Mouse (Mus musculus) G1E (cell line): ENCODE data around the gene Acap3. TPM values are rescaled to one million over a fixed set of nuclear protein-coding genes. Genes with fewer than 3 reads are reported as not detected.

Source experiments
- ATAC-seq: 2 replicates; pipeline ENCODE4 v1.8.0; 2016; ENCODE audit warnings: mild to moderate bottlenecking; ENCODE audit not compliant: insufficient number of reproducible peaks, poor library complexity, low FRiP score, severe bottlenecking; ENCODE audit errors: extremely low read depth
- DNase-seq: peaks from one replicate; pipeline ENCODE4 v3.0.0; 2012; ENCODE audit warnings: low spot score
- H3K27me3 ChIP-seq: 2 replicates; pipeline ENCODE4 v1.6.1; 2012; ENCODE audit warnings: mild to moderate bottlenecking, low read length, inconsistent platforms; ENCODE audit not compliant: insufficient read depth
- H3K36me3 ChIP-seq: replicated peaks from 2 replicates; pipeline ENCODE3; 2012; ENCODE audit warnings: mild to moderate bottlenecking, inconsistent platforms
- H3K4me1 ChIP-seq: 2 replicates; pipeline ENCODE4 v1.6.1; 2012; ENCODE audit warnings: low read depth, low read length, inconsistent platforms, mixed read lengths; ENCODE audit not compliant: insufficient read depth
- H3K4me3 ChIP-seq: 2 replicates; pipeline ENCODE4 v1.5.1; 2012; ENCODE audit warnings: low read depth, mild to moderate bottlenecking, inconsistent platforms, low read length, moderate library complexity, mixed read lengths
- H3K9me3 ChIP-seq: replicated peaks from 2 replicates; pipeline ENCODE4 v1.6.1; 2012; ENCODE audit warnings: inconsistent platforms
- CTCF ChIP-seq: IDR thresholded peaks from 2 replicates; pipeline ENCODE4 v1.5.1; 2012; ENCODE audit warnings: low read depth, low read length, inconsistent platforms, mixed read lengths
- GATA1 ChIP-seq: IDR thresholded peaks from 2 replicates; pipeline ENCODE4 v1.6.1; 2012; ENCODE audit warnings: borderline replicate concordance, low read length, inconsistent platforms, mixed read lengths
- GATA2 ChIP-seq: IDR thresholded peaks from 2 replicates; pipeline ENCODE4 v1.6.1; 2012; ENCODE audit warnings: low read depth, low read length, inconsistent platforms, borderline replicate concordance
- POLR2AphosphoS5 ChIP-seq: IDR thresholded peaks from 2 replicates; pipeline ENCODE4 v1.6.1; 2012; ENCODE audit warnings: low read depth, low read length, inconsistent platforms; ENCODE audit not compliant: insufficient replicate concordance
- TAL1 ChIP-seq: conservative IDR thresholded peaks from 2 replicates; pipeline ENCODE4 v1.6.1; 2012; ENCODE audit warnings: low read depth, low read length, inconsistent platforms, mixed read lengths
- polyA plus RNA-seq: library from polyadenylated mRNA; stranded (reverse); fragments of >175 nt; gene quantifications from 2 replicates; pipeline ENCODE4 v1.2.3, GENCODE M21; 2012
- total RNA-seq, 2 experiments: library from RNA; stranded (forward) in 1 of 2; stranded (reverse) in 1 of 2; fragments of 200-1000 nt in 1 of 2; fragments of >200 nt in 1 of 2; fragmentation: Nextera tagmentation in 1 of 2; gene quantifications; 2 replicates each; pipeline ENCODE4 v1.2.3; 2014 to 2017

The Acap3 gene
- total and polyA plus RNA-seq, 3 experiments, result 12.4 to 31.0 (median 19.9) TPM

- peak; percentile 24 for ATAC-seq
- Histone ChIP-seq H3K36me3 (peaks cover 69% of the 10 kb centered on the region), H3K4me3 (peak overlapping the region; percentile 90), H3K27me3 (no peaks in the 10 kb centered on the region), H3K9me3 (no peaks in the 10 kb centered on the region), H3K4me1 (peaks cover 62% of the 10 kb centered on the region)
- no peak for TF ChIP-seq POLR2AphosphoS5
- no peak for TF ChIP-seq GATA2
- no peak for TF ChIP-seq CTCF
- no peak for TF ChIP-seq GATA1
- TF ChIP-seq TAL1, result no peak
- peak; percentile 86 for DNase-seq
Measured at GRCm38 (mm10) chr4:155892017-155892416, 395 bp downstream of the Acap3 start.

GRCm38 (mm10) chr4:155892438-155893211 lies 1.0 kb downstream of the Acap3 start:
- no peaks in the 10 kb centered on the region for H3K27me3 ChIP-seq
- H3K4me3 ChIP-seq, result peak overlapping the region; percentile 90
- H3K36me3 ChIP-seq, result peaks cover 66% of the 10 kb centered on the region
- TF ChIP-seq GATA2 (no peak), TAL1 (no peak), GATA1 (no peak), CTCF (no peak), POLR2AphosphoS5 (no peak)
- DNase-seq, result peak; percentile 48
- peak; percentile 26; the same call in 1 of the 2 replicates for ATAC-seq
- H3K4me1 ChIP-seq, result peaks cover 59% of the 10 kb centered on the region
- H3K9me3 ChIP-seq, result no peaks in the 10 kb centered on the region

GRCm38 (mm10) chr4:155893212-155893690 lies 1.6 kb downstream of the Acap3 start:
- peaks cover 57% of the 10 kb centered on the region for H3K4me1 ChIP-seq
- DNase-seq, result no peak
- H3K36me3 ChIP-seq, result peaks cover 62% of the 10 kb centered on the region

GRCm38 (mm10) chr4:155894311-155894881 lies 2.8 kb downstream of the Acap3 start:
- H3K4me3 ChIP-seq, result peak overlapping the region; percentile 90; the same call in 1 of the 2 replicates

More at GRCm38 (mm10) chr4:155893212-155893690, 1.6 kb downstream of the Acap3 start:
- ATAC-seq, result no peak
- Histone ChIP-seq H3K27me3 (no peaks in the 10 kb centered on the region), H3K4me3 (peak overlapping the region; percentile 90), H3K9me3 (no peaks in the 10 kb centered on the region)
- TF ChIP-seq GATA2, result no peak
- no peak for TF ChIP-seq CTCF
- TF ChIP-seq GATA1, result no peak
- no peak for TF ChIP-seq POLR2AphosphoS5
- no peak for TF ChIP-seq TAL1

GRCm38 (mm10) chr4:155895216-155895615 lies 3.6 kb downstream of the Acap3 start:
- peaks cover 62% of the 10 kb centered on the region for H3K36me3 ChIP-seq
- no peak for DNase-seq
- H3K4me1 ChIP-seq, result peaks cover 47% of the 10 kb centered on the region
- H3K4me3 ChIP-seq, result no peak overlapping the region; the same call in 1 of the 2 replicates
- TF ChIP-seq CTCF (no peak), POLR2AphosphoS5 (no peak), GATA1 (no peak), GATA2 (no peak), TAL1 (no peak)
- no peaks in the 10 kb centered on the region for H3K27me3 ChIP-seq
- ATAC-seq, result no peak
- no peaks in the 10 kb centered on the region for H3K9me3 ChIP-seq

More at GRCm38 (mm10) chr4:155894311-155894881, 2.8 kb downstream of the Acap3 start:
- peak; percentile 84 for DNase-seq
- Histone ChIP-seq H3K27me3 (no peaks in the 10 kb centered on the region), H3K9me3 (no peaks in the 10 kb centered on the region), H3K4me1 (peaks cover 55% of the 10 kb centered on the region), H3K36me3 (peaks cover 62% of the 10 kb centered on the region)
- ATAC-seq, result peak; percentile 69
- no peak for TF ChIP-seq CTCF
- no peak for TF ChIP-seq GATA2
- TF ChIP-seq GATA1, result no peak
- no peak for TF ChIP-seq TAL1
- TF ChIP-seq POLR2AphosphoS5, result no peak

- Histone ChIP-seq H3K36me3 (peaks cover 63% of the 10 kb centered on the region), H3K4me1 (peaks cover 41% of the 10 kb centered on the region)
Measured at GRCm38 (mm10) chr4:155895826-155896225, 4.2 kb downstream of the Acap3 start.

More at GRCm38 (mm10) chr4:155895826-155896225, 4.2 kb downstream of the Acap3 start:
- TF ChIP-seq TAL1, result no peak
- Histone ChIP-seq H3K9me3 (no peaks in the 10 kb centered on the region), H3K4me3 (no peak overlapping the region), H3K27me3 (no peaks in the 10 kb centered on the region)
- no peak for DNase-seq
- no peak for ATAC-seq
